Mouse (Mus musculus): ENCODE data around the gene Atxn7l1. TPM values are rescaled to one million over a fixed set of nuclear protein-coding genes. Genes with fewer than 3 reads are reported as not detected.

The Atxn7l1 gene
- polyA plus RNA-seq, 1 experiment from 2014 or later: 7.8 TPM

GRCm38 (mm10) chr12:33390844-33391560 is 243.5 kb downstream of the Atxn7l1 start:
- ATAC-seq (replicated peaks; ENCODE audit: insufficient number of reproducible peaks, insufficient read depth, low FRiP score, low read depth): no peak
- Histone ChIP-seq H3K4me2 (no peak overlapping the region), H3K4me1 (replicated peaks) (peaks cover 6% of the 10 kb centered on the region), H3K36me3 (no peaks in the 10 kb centered on the region), H3K27ac (no peak overlapping the region), H3K9me3 (replicated peaks) (no peaks in the 10 kb centered on the region), H3K27me3 (peaks cover 6% of the 10 kb centered on the region; the same call in 1 of the 2 replicates), H3K4me3 (no peak overlapping the region), H3K9ac (no peak overlapping the region)
- 19% methylated on average over 2 of the region's 2 CpGs for WGBS

GRCm38 (mm10) chr12:33394804-33395623 is 247.5 kb downstream of the Atxn7l1 start, which contains the start of gene Efcab10:
Gene Efcab10 (plus strand): TSS chr12:33394854.
- no peaks in the 10 kb centered on the region for H3K9me3 ChIP-seq (replicated peaks)
- WGBS: 15% methylated on average over 24 of the region's 24 CpGs
- H3K4me2 ChIP-seq: peak within 1 kb of the TSS; percentile 59
- no peak within 1 kb of the TSS for H3K9ac ChIP-seq
- H3K36me3 ChIP-seq: no peaks in the 10 kb centered on the region
- H3K27ac ChIP-seq: no peak within 1 kb of the TSS
- peaks cover 6% of the 10 kb centered on the region for H3K4me1 ChIP-seq (replicated peaks)
- peak within 1 kb of the TSS; percentile 26 for H3K4me3 ChIP-seq
- no peaks in the 10 kb centered on the region for H3K27me3 ChIP-seq
- no peak for ATAC-seq (replicated peaks; ENCODE audit: insufficient number of reproducible peaks, insufficient read depth, low FRiP score, low read depth)

- H3K4me3 ChIP-seq: no peak overlapping the region
- H3K4me1 ChIP-seq (replicated peaks): no peaks in the 10 kb centered on the region
- H3K27me3 ChIP-seq: no peaks in the 10 kb centered on the region
- no peak overlapping the region for H3K4me2 ChIP-seq
- no peaks in the 10 kb centered on the region for H3K9me3 ChIP-seq (replicated peaks)
- WGBS: 47% methylated on average over 7 of the region's 7 CpGs
- no peaks in the 10 kb centered on the region for H3K36me3 ChIP-seq
- H3K27ac ChIP-seq: no peak overlapping the region
- no peak for ATAC-seq (replicated peaks; ENCODE audit: insufficient number of reproducible peaks, insufficient read depth, low FRiP score, low read depth)
- H3K9ac ChIP-seq: no peak overlapping the region
These were observed 255.8 kb downstream of the Atxn7l1 start for GRCm38 (mm10) chr12:33403265-33403693.

GRCm38 (mm10) chr12:33404996-33405395 is 257.5 kb downstream of the Atxn7l1 start:
- Histone ChIP-seq H3K36me3 (no peaks in the 10 kb centered on the region), H3K9ac (no peak overlapping the region), H3K9me3 (replicated peaks) (no peaks in the 10 kb centered on the region), H3K27me3 (no peaks in the 10 kb centered on the region), H3K4me3 (no peak overlapping the region), H3K4me1 (replicated peaks) (no peaks in the 10 kb centered on the region), H3K27ac (no peak overlapping the region), H3K4me2 (no peak overlapping the region)
- ATAC-seq (replicated peaks; ENCODE audit: insufficient number of reproducible peaks, insufficient read depth, low FRiP score, low read depth): no peak
- 54% methylated on average over 5 of the region's 5 CpGs for WGBS

- Histone ChIP-seq H3K4me2 (no peak overlapping the region), H3K9ac (no peak overlapping the region), H3K36me3 (no peaks in the 10 kb centered on the region), H3K27ac (no peak overlapping the region), H3K4me3 (no peak overlapping the region), H3K27me3 (no peaks in the 10 kb centered on the region), H3K4me1 (replicated peaks) (no peaks in the 10 kb centered on the region), H3K9me3 (replicated peaks) (no peaks in the 10 kb centered on the region)
- no peak for ATAC-seq (replicated peaks; ENCODE audit: insufficient number of reproducible peaks, insufficient read depth, low FRiP score, low read depth)
- WGBS: 36% methylated on average over 6 of the region's 6 CpGs
These were observed 258.0 kb downstream of the Atxn7l1 start for GRCm38 (mm10) chr12:33405398-33406026.

GRCm38 (mm10) chr12:33411580-33412151 is 264.2 kb downstream of the Atxn7l1 start:
- Histone ChIP-seq H3K4me3 (no peak overlapping the region), H3K36me3 (no peaks in the 10 kb centered on the region), H3K9ac (no peak overlapping the region), H3K4me1 (replicated peaks) (no peaks in the 10 kb centered on the region), H3K27ac (no peak overlapping the region), H3K9me3 (replicated peaks) (no peaks in the 10 kb centered on the region), H3K27me3 (peaks cover 11% of the 10 kb centered on the region; the same call in 1 of the 2 replicates), H3K4me2 (no peak overlapping the region)
- no peak for ATAC-seq (replicated peaks; ENCODE audit: insufficient number of reproducible peaks, insufficient read depth, low FRiP score, low read depth)
- 44% methylated on average over 6 of the region's 6 CpGs for WGBS

Other genes starting within 250 kb of the Atxn7l1 start
- 98.4 and 102 TPM in 2 replicates for gene Sypl, start 193.8 kb upstream of the Atxn7l1 start, polyA plus RNA-seq (2015; fragmentation: Nextera tagmentation; extraction: Ambion mirVana)
- gene Cdhr3, start 54.8 kb upstream of the Atxn7l1 start, polyA plus RNA-seq (2015; fragmentation: Nextera tagmentation; extraction: Ambion mirVana): 0.25 and 0.37 TPM in 2 replicates
- 0.26 and 0.44 TPM in 2 replicates for gene Efcab10, start 247.2 kb downstream of the Atxn7l1 start, polyA plus RNA-seq (2015; fragmentation: Nextera tagmentation; extraction: Ambion mirVana)